Mouse (Mus musculus) midbrain, embryonic 14.5 days (tissue): ENCODE results near the gene Rrp1b. TPM values are rescaled to one million over a fixed set of nuclear protein-coding genes. Genes with fewer than 3 reads are reported as not detected.
"Not testable (repeated sequence)": the region's sequence is repeated elsewhere in the genome, so short reads cannot be mapped to it uniquely, and the experiment has no call there.

Experiments
- ATAC-seq: fragments of 200-750 bp; cut with Nextera tagmentation; 2 replicates; pipeline ENCODE4 v1.8.0; 2017; ENCODE audit warnings: moderate number of reproducible peaks, moderate library complexity; ENCODE audit not compliant: low FRiP score, low TSS enrichment
- DNase-seq: peaks from one replicate; pipeline ENCODE4 v3.0.0-alpha.2; 2015
- H3K27ac ChIP-seq: fragments of 300-500 bp; sonication (generic); replicated peaks from 2 replicates; pipeline ENCODE4 v1.5.1; 2014; ENCODE audit warnings: mild to moderate bottlenecking, low read depth, low read length, moderate library complexity
- H3K27me3 ChIP-seq: fragments of 300-500 bp; sonication (generic); 2 replicates; pipeline ENCODE4 v1.6.1; 2014; ENCODE audit warnings: low read length, control low read depth, mixed read lengths; ENCODE audit not compliant: control insufficient read depth, insufficient read depth
- H3K36me3 ChIP-seq: fragments of 300-500 bp; sonication (generic); 2 replicates; pipeline ENCODE4 v1.6.1; 2014; ENCODE audit warnings: low read length, control low read depth; ENCODE audit not compliant: control insufficient read depth, insufficient read depth
- H3K4me1 ChIP-seq: fragments of 300-500 bp; sonication (generic); 2 replicates; pipeline ENCODE4 v1.6.1; 2014; ENCODE audit warnings: mild to moderate bottlenecking, antibody characterized with exemption, low read length, control low read depth; ENCODE audit not compliant: control insufficient read depth, insufficient read depth
- H3K4me2 ChIP-seq: fragments of 300-500 bp; sonication (generic); 2 replicates; pipeline ENCODE4 v1.6.1; 2014; ENCODE audit warnings: mild to moderate bottlenecking, low read length, moderate library complexity
- H3K4me3 ChIP-seq: fragments of 300-500 bp; sonication (generic); replicated peaks from 2 replicates; pipeline ENCODE4 v1.5.1; 2014; ENCODE audit warnings: low read depth, low read length
- H3K9ac ChIP-seq: fragments of 300-500 bp; sonication (generic); replicated peaks from 2 replicates; pipeline ENCODE4 v1.6.1; 2014; ENCODE audit warnings: mild to moderate bottlenecking, low read length, moderate library complexity
- H3K9me3 ChIP-seq: fragments of 300-500 bp; sonication (generic); 2 replicates; pipeline ENCODE4 v1.6.1; 2016; ENCODE audit warnings: low read length, control low read depth, mixed read lengths; ENCODE audit not compliant: control insufficient read depth
- WGBS: fragments of 180-500 bp; shearing (Covaris S2); extraction: QIAGEN DNeasy Blood & Tissue Kit; methylation state at CpG from one replicate; pipeline ENCODE4 v1.1.7; 2014; 5-methylcytosine and 5-hydroxymethylcytosine counted together
- polyA plus RNA-seq: library from polyadenylated mRNA; unstranded; fragments of >200 nt; fragmentation: Nextera tagmentation; extraction: Ambion mirVana; gene quantifications from 2 replicates; pipeline ENCODE4 v1.2.1, GENCODE M21; 2014

The Rrp1b gene
- polyA plus RNA-seq, 1 experiment from 2014 or later, result 38.8 TPM

- H3K9me3 ChIP-seq, result no peaks in the 10 kb centered on the region
- DNase-seq, result no peak
- H3K4me3 ChIP-seq, result no peak overlapping the region
- no peak for ATAC-seq
- H3K4me2 ChIP-seq, result no peak overlapping the region
- WGBS, result 94% methylated on average over 2 of the region's 2 CpGs
- peaks cover 5% of the 10 kb centered on the region; the same call in 1 of the 2 replicates for H3K4me1 ChIP-seq
- no peak overlapping the region for H3K27ac ChIP-seq
- H3K27me3 ChIP-seq, result no peaks in the 10 kb centered on the region
- no peak overlapping the region for H3K9ac ChIP-seq
- H3K36me3 ChIP-seq, result no peaks in the 10 kb centered on the region
Observed at GRCm38 (mm10) chr17:32087069-32087468, 51.2 kb downstream of the Rrp1b start.

DNA sequence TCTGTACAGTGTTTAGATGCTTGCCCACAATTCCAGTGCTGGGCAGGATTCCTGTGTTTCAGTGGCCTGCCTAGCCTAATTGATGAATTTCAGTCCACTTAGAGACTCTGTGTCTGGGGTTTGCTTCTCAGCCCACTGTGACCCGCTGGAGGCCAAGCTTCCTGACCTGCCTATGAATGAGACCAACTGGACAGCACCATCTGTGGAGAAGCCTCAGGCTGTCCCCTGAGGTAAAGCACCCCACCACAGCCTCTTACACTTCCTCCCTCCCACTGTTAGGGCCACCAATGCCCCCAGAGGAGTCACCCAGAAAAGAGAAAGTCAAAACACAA is 55.1 kb downstream of the Rrp1b start:
- Histone ChIP-seq H3K9me3 (no peaks in the 10 kb centered on the region), H3K9ac (no peak overlapping the region; the same call in 1 of the 2 replicates), H3K4me1 (peaks cover 5% of the 10 kb centered on the region; the same call in 1 of the 2 replicates), H3K27ac (peak overlapping the region; percentile 58; the same call in 1 of the 2 replicates), H3K36me3 (no peaks in the 10 kb centered on the region), H3K4me3 (peak overlapping the region; percentile 12; the same call in 1 of the 2 replicates), H3K4me2 (peak overlapping the region; percentile 48), H3K27me3 (no peaks in the 10 kb centered on the region)
- DNase-seq, result no peak
- 23% methylated on average over 1 of the region's 1 CpGs for WGBS
- ATAC-seq, result peak; percentile 31; the same call in 1 of the 2 replicates

DNA sequence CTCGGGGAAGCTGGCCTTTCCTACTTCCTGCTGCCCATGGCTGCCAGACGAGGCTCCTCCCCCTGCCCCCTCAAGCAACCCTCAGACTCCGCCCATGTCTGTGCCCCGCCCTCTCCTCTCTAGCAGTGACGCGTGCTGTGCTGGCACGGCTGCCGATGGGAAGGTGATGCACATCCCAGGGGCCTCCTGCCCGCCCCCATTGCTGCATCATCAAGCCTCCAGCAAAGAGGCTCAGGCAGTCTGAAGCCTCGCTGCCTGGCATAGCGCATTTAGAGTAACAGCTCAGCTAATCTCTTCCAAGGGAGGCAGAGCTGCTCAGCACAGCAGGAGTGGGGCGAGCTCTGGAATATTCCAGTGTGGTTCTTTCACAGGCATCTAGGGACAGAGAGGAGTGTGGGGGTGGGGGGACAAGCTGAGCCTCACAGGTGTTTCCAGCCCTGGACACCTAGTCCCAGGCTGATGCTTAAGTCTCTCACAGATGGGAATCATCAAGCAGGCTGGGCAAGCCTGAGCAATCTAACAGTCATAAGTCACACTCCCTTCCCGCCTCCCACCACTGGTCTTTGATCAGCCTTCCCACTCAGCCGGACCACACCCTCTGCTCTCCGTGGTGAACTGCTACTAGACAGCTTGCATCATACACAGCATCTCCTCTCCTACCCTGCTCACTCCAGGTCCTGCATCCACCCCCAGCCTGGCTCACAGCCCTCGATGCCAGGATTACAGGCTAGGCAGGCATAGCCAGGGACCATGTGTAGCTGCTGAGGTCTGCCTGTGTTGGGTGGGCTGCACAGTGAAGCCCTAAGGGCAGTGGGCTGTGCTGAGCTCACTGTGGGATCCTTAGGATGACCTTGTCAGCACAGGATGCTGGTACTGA is 55.7 kb downstream of the Rrp1b start:
- H3K27ac ChIP-seq, result peak overlapping the region; percentile 58
- peak overlapping the region; percentile 48 for H3K4me2 ChIP-seq
- not testable (repeated sequence) for H3K9me3 ChIP-seq, H3K27me3 ChIP-seq, H3K4me1 ChIP-seq, H3K36me3 ChIP-seq
- peak; percentile 89 for ATAC-seq
- peak overlapping the region; percentile 36; the same call in 1 of the 2 replicates for H3K9ac ChIP-seq
- H3K4me3 ChIP-seq, result peak overlapping the region; percentile 12; the same call in 1 of the 2 replicates
- WGBS, result 5% methylated on average over 13 of the region's 16 CpGs
- DNase-seq, result peak; percentile 89

DNA sequence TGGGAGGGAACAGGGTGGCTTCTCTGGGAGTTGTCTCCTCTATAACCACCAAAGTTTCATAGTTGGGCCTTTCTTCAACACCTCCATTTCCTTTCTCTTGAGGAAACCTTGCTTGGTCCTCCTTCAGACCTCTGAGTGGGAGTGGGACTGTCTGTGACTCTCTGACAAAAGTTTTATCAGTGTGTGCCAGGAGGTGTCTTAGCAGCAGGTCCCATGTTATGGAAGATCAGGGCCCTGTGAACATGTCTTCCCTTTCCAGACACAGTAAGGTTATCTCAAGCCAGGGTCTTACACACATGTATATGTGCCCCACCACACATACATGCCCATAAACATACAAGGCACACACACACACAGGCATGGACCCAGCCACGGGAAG is 56.3 kb downstream of the Rrp1b start:
- WGBS, result 96% methylated on average over 1 of the region's 1 CpGs
- peaks cover 5% of the 10 kb centered on the region; the same call in 1 of the 2 replicates for H3K4me1 ChIP-seq
- ATAC-seq, result no peak
- DNase-seq, result no peak
- H3K4me3 ChIP-seq, result no peak overlapping the region
- no peaks in the 10 kb centered on the region for H3K9me3 ChIP-seq
- no peak overlapping the region for H3K9ac ChIP-seq
- H3K4me2 ChIP-seq, result no peak overlapping the region; the same call in 1 of the 2 replicates
- no peak overlapping the region for H3K27ac ChIP-seq
- no peaks in the 10 kb centered on the region for H3K27me3 ChIP-seq
- no peaks in the 10 kb centered on the region for H3K36me3 ChIP-seq

DNA sequence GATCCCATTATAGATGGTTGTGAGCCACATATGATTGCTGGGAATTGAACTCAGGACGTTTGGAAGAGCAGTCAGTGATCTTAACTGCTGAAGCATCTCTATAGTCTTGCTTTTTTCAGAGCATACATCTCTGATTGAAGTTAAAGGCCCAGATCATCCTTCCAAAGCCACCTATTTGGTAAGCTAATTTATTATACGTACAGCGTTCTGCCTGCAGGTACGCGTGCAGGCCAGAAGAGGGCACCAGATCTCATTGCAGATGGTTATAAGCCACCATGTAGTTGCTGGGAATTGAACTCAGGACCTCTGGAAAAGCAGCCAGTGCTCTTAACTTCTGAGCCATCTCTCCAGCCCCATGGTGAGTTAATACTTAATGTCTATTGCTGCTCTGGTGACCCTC is 57.0 kb downstream of the Rrp1b start:
- ATAC-seq, result no peak
- H3K27me3 ChIP-seq, result no peaks in the 10 kb centered on the region
- no peak for DNase-seq
- WGBS, result 85% methylated on average over 5 of the region's 5 CpGs
- no peak overlapping the region for H3K9ac ChIP-seq
- H3K27ac ChIP-seq, result no peak overlapping the region
- no peaks in the 10 kb centered on the region for H3K36me3 ChIP-seq
- H3K4me1 ChIP-seq, result peaks cover 5% of the 10 kb centered on the region; the same call in 1 of the 2 replicates
- no peak overlapping the region for H3K4me2 ChIP-seq
- H3K4me3 ChIP-seq, result no peak overlapping the region
- H3K9me3 ChIP-seq, result no peaks in the 10 kb centered on the region

DNA sequence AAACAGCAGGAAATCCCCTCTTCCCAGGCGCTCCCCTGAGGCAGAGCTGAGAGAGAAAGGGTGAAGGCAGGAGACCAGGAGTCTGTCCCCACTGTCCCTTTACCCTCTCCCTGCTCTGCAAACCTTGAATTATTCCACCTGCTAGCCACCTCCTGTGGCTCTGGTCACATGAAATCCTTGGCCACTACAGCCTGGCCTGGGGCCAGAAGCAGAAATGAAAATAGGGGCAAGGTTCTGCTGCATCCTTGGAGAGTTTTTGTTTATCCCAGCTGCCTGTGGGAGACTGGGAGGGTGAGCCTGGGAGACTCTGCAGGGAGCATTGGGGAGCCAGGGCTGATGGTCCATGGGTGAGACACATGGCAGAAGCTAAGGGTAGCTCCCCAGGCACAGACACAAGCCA is 61.8 kb downstream of the Rrp1b start:
- Histone ChIP-seq H3K4me1 (peaks cover 6% of the 10 kb centered on the region), H3K9ac (no peak overlapping the region), H3K27ac (no peak overlapping the region), H3K4me2 (no peak overlapping the region), H3K4me3 (no peak overlapping the region), H3K9me3 (no peaks in the 10 kb centered on the region), H3K27me3 (peaks cover 5% of the 10 kb centered on the region; the same call in 1 of the 2 replicates), H3K36me3 (no peaks in the 10 kb centered on the region)
- ATAC-seq, result no peak
- 53% methylated on average over 1 of the region's 1 CpGs for WGBS
- no peak for DNase-seq

- not testable (repeated sequence) for H3K36me3 ChIP-seq, H3K4me1 ChIP-seq, H3K27me3 ChIP-seq, H3K27ac ChIP-seq, DNase-seq, H3K9me3 ChIP-seq, H3K4me3 ChIP-seq, ATAC-seq, H3K9ac ChIP-seq, H3K4me2 ChIP-seq
- WGBS, result 90% methylated on average over 5 of the region's 6 CpGs
Observed at GRCm38 (mm10) chr17:32098905-32099304, 63.0 kb downstream of the Rrp1b start.

DNA sequence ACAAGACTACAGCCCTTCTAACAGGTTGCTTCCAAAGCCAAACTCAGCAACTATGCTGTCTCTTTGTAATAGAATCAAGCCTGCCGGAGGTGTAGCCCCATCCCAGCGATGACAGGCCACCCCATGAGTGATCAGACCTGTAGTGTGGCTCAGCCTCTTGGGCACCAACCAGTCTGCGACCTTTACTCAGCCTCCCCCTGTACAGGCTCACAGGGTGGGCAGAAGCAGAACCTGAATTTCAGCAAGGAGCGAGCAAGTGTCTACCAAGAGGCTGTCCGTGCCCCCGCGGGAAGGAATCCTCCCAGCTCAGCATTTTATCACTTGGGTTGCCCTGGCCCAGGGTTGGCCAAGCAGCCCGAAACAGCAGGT is 63.7 kb downstream of the Rrp1b start:
- Histone ChIP-seq H3K27me3 (peaks cover 5% of the 10 kb centered on the region; the same call in 1 of the 2 replicates), H3K27ac (no peak overlapping the region), H3K4me1 (peaks cover 6% of the 10 kb centered on the region), H3K9ac (peak overlapping the region; percentile 65), H3K36me3 (no peaks in the 10 kb centered on the region), H3K4me3 (peak overlapping the region; percentile 45), H3K9me3 (no peaks in the 10 kb centered on the region), H3K4me2 (peak overlapping the region; percentile 88)
- DNase-seq (no peak), ATAC-seq (no peak)
- WGBS, result 35% methylated on average over 8 of the region's 8 CpGs
